Mouse (Mus musculus): ENCODE data around the gene Pgam2.

GRCm38 (mm10) chr11:5829327-5829726 lies 25.8 kb upstream of the Pgam2 start:
- TF ChIP-seq CTCF (IDR thresholded peaks at IDR 0.05; ENCODE audit: low read depth) (no peak), EP300 (IDR thresholded peaks at IDR 0.05; ENCODE audit: low read depth) (no peak)

All from heart, postnatal 0 days (tissue).